Mouse (Mus musculus): ENCODE data around the gene Ascl5.

- no peak for TF ChIP-seq CTCF (IDR thresholded peaks at IDR 0.05; ENCODE audit: low read depth, low read length)
- no peak for TF ChIP-seq POLR2A (IDR thresholded peaks at IDR 0.05; ENCODE audit: extremely low read depth, insufficient read depth, low read length)
Observed at GRCm38 (mm10) chr1:136001438-136001837, 49.2 kb upstream of the Ascl5 start.

Data from liver, adult 2 months (tissue).